8 mouse cellular contexts compared by ENCODE assay signal in genomic region chr4:105158169-105158555, GRCm38 (mm10). TPM values are rescaled to one million over a fixed set of nuclear protein-coding genes. Genes with fewer than 3 reads are reported as not detected.
DNase-seq lines count a peak whose midpoint lies in the region; ATAC-seq and TF ChIP-seq lines count a peak whose summit lies in the region.

No protein-coding gene starts in this region.

- H3K27me3 ChIP-seq in cerebellum, adult 2 months (ENCODE audit: control insufficient read depth, insufficient read depth, low read length) = no peaks in the 10 kb centered on the region; the same call in 1 of the 2 replicates
- 0 out of 2 replicates have a peak, but pooled peaks cover 7% of the 10 kb centered on the region for H3K27me3 ChIP-seq in hindbrain, embryonic 10.5 days (ENCODE audit: insufficient read depth, poor library complexity, severe bottlenecking)

- H3K4me3 ChIP-seq in cerebellum, adult 2 months (replicated peaks; ENCODE audit: insufficient read depth, low read depth, low read length) = peak overlapping the region; percentile 62
- H3K4me3 ChIP-seq in hindbrain, embryonic 10.5 days = peak overlapping the region; percentile 98

- H3K27ac ChIP-seq in cerebellum, adult 2 months (ENCODE audit: insufficient read depth, low read length) = no peak overlapping the region
- H3K27ac ChIP-seq in hindbrain, embryonic 10.5 days = peak overlapping the region; percentile 98

- no peak for TF ChIP-seq CTCF in cerebellum, adult 2 months (IDR thresholded peaks at IDR 0.05; ENCODE audit: borderline replicate concordance, insufficient read depth, low read depth, low read length)

- under 1% methylated on average over 26 of the region's 26 CpGs for WGBS in cerebellum, adult 2 months
- WGBS in hindbrain, embryonic 10.5 days = under 1% methylated on average over 26 of the region's 26 CpGs

- TF ChIP-seq POLR2A in cerebellum, adult 2 months (IDR thresholded peaks at IDR 0.05; ENCODE audit: borderline replicate concordance, insufficient read depth, low read length) = no peak

- H3K9me3 ChIP-seq in hindbrain, embryonic 10.5 days = no peaks in the 10 kb centered on the region

- H3K4me1 ChIP-seq in cerebellum, adult 2 months (ENCODE audit: control insufficient read depth, insufficient read depth, low read length) = no peaks in the 10 kb centered on the region
- H3K4me1 ChIP-seq in hindbrain, embryonic 10.5 days (replicated peaks) = peaks cover 38% of the 10 kb centered on the region

- peak; percentile 57 for DNase-seq in ES-CJ7 (ENCODE audit: low read depth, low spot score)
- DNase-seq in cerebellum, adult 2 months = peak; percentile 49 to 60
- peak; percentile 84 for DNase-seq in hindbrain, embryonic 10.5 days (ENCODE audit: low spot score)
- DNase-seq in layer of hippocampus, postnatal 14 days (ENCODE audit: low spot score in 2 of 2) = peak; percentile 68 to 70
- DNase-seq in lung, postnatal 14 days = peak; percentile 80
- DNase-seq in ovary, postnatal 36 days (ENCODE audit: low spot score) = peak; percentile 79
- peak; percentile 43 to 61 for DNase-seq in thymus, postnatal 10 days (ENCODE audit: low spot score in 2 of 2)

- H3K36me3 ChIP-seq in hindbrain, embryonic 10.5 days = peaks cover 23% of the 10 kb centered on the region

- peak; percentile 74 for ATAC-seq in frontal cortex, adult (ENCODE audit: low TSS enrichment)

RNA-seq across cellular contexts. Expression of gene Plpp3, which starts 1.0 kb away (rescaled TPM):
- 158 and 170 TPM in 2 replicates for polyA plus RNA-seq in cerebellum, adult 2 months (2012; rRNA removed)
- polyA plus RNA-seq in hindbrain, embryonic 10.5 days (2016; fragmentation: Nextera tagmentation; extraction: Ambion mirVana) = 63.4 and 63.8 TPM in 2 replicates
- 100 to 1,000 TPM; 170 to 178 TPM for total RNA-seq in layer of hippocampus, postnatal 14 days (2021)

RNA-seq across cellular contexts. Expression of gene Prkaa2, which starts 48.5 kb away (rescaled TPM):
- polyA plus RNA-seq in cerebellum, adult 2 months (2012; rRNA removed) = 7.5 and 8.4 TPM in 2 replicates
- polyA plus RNA-seq in hindbrain, embryonic 10.5 days (2016; fragmentation: Nextera tagmentation; extraction: Ambion mirVana) = 2.0 and 3.2 TPM in 2 replicates
- 10 to 100 TPM; 19.7 to 20.3 TPM for total RNA-seq in layer of hippocampus, postnatal 14 days (2021)
